Mouse (Mus musculus) left cerebral cortex, postnatal 14 days (tissue): ENCODE measurements around the gene Cdc25b. TPM values are rescaled to one million over a fixed set of nuclear protein-coding genes. Genes with fewer than 3 reads are reported as not detected.
A peak's percentile ranks its signal among the peaks of the same experiment; 100 is the strongest.
"Not testable (repeated sequence)": the region's sequence is repeated elsewhere in the genome, so short reads cannot be mapped to it uniquely, and the experiment has no call there.

ENCODE experiments used
- DNase-seq, 2 experiments: peaks; one replicate each; pipeline ENCODE4 v3.0.0; 2021 to 2022; ENCODE audit warnings: low spot score in 2 of 2, mixed read lengths in 1 of 2
- intact Hi-C: fragments of 180-260 bp; cut with DNase I; formaldehyde crosslinking; loops from one replicate; pipeline ENCODE4 v1.15.1; 2025
- total RNA-seq, 2 experiments: library from RNA; stranded (reverse); gene quantifications; 2 replicates each; pipeline ENCODE4 v1.2.3; 2021

Gene Cdc25b
- total RNA-seq, 2 experiments from 2014 or later, result 11.9 to 15.4 TPM

DNA sequence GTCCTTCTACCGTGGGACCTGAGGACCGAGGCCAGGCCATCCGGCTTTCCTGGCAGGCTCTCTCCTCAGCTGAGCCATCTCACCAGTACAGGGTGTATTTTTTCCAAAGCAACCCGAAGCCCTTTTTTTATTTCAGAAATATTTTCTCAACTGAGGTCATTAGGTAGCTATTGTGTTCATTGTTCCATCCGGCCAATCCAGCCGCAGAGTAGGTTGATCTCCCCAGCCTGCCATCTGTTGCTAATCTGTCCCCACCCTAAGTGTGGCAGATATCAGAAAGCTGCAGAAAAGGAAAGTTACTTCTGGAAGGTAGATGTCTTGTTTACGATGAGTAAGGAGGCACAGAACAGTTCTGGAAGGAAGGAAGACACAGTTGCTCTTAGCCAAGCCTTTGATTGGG lies 27.0 kb downstream of the Cdc25b start:
- intact Hi-C loops, result no loop called here
- DNase-seq, result no peak

DNA sequence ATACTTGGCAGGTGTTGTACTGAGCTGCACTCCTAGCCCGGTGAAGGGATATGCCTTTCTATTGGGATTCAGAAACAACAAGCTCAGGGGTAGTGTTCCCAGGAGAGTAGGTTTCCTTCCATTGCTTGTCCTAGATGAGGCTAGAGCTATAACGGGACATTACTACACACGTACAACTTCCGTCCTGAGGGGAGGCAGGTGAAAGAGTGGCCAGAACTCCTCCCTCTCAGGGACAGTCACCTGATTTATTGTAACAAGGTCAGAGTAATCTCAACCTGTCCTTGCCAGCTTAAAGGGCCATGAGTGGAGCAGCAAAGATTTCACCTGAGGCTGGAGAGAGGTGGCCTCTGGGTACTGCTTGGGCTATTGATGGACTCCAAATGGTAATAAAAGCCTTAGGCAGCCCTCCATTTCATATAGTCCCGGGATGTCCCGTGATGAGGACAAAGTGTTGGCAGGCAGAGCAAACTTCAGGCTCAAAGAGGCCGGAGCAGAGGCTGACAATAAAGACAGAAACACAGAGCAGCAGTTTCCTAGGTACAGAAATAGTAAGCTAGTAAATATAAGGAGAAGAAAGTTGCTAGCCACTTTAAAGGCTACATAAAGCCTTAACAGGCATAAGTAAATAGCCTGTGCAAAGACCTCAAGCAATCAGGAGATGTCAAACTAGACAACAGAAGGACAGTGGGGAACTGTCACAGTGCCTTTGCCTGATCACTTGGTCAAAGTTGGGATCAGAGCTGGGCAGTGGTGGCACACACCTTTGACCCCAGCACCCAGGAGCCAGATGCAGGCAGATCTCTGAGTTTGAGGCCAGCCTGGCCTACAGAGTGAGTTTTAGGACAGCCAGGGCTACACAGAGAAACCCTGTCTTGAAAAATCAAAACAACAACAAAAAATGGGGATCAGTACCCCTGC lies 29.5 kb downstream of the Cdc25b start:
- intact Hi-C loops, result no loop called here
- no peak for DNase-seq

DNA sequence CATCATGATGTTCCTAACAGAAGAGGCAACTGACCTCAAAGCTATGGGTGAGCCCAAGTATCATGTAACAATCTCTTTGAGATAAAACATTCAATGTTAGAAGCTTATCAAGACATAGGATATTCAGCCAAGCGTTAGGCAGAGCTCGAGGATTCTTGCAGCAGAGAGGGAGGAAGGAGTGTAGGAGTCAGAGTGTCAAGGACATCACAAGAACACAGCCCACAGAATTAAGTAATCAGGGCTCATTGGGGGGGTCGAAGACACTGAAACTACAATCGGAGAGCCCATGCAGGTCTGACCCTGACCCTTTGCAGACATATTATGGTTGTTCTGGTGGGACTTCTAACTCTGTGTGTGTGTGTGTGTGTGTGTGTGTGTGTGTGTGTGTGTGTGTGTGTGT lies 33.3 kb downstream of the Cdc25b start:
- intact Hi-C loops, result no loop called here
- no peak for DNase-seq

- intact Hi-C loops, result no loop called here
- no peak for DNase-seq
Observed at GRCm38 (mm10) chr2:131221853-131222515, 35.2 kb downstream of the Cdc25b start.

- peak in 1 of 2 experiments; percentile 15 for DNase-seq
- intact Hi-C loops, result no loop called here
Observed at GRCm38 (mm10) chr2:131222562-131222961, 35.8 kb downstream of the Cdc25b start.

GRCm38 (mm10) chr2:131223569-131223968 lies 36.8 kb downstream of the Cdc25b start:
- no peak for DNase-seq

GRCm38 (mm10) chr2:131225178-131225577 lies 38.4 kb downstream of the Cdc25b start:
- DNase-seq, result no peak
- intact Hi-C loops, result no loop called here

More at GRCm38 (mm10) chr2:131223569-131223968, 36.8 kb downstream of the Cdc25b start:
- intact Hi-C loops, result no loop called here

GRCm38 (mm10) chr2:131226669-131227068 lies 39.9 kb downstream of the Cdc25b start:
- intact Hi-C loops, DNase-seq: not testable (repeated sequence)

GRCm38 (mm10) chr2:131227243-131227642 lies 40.5 kb downstream of the Cdc25b start:
- DNase-seq, result no peak
- intact Hi-C loops, result no loop called here

- DNase-seq, result no peak
- intact Hi-C loops, result no loop called here
Observed at GRCm38 (mm10) chr2:131232558-131232957, 45.8 kb downstream of the Cdc25b start.

GRCm38 (mm10) chr2:131233307-131234126 lies 46.8 kb downstream of the Cdc25b start, which contains the start of gene Mavs:
Gene Mavs, plus strand, starts transcription at chr2:131234063.
- DNase-seq, result peak; percentile 92 to 96
- intact Hi-C loops, result no loop called here

DNA sequence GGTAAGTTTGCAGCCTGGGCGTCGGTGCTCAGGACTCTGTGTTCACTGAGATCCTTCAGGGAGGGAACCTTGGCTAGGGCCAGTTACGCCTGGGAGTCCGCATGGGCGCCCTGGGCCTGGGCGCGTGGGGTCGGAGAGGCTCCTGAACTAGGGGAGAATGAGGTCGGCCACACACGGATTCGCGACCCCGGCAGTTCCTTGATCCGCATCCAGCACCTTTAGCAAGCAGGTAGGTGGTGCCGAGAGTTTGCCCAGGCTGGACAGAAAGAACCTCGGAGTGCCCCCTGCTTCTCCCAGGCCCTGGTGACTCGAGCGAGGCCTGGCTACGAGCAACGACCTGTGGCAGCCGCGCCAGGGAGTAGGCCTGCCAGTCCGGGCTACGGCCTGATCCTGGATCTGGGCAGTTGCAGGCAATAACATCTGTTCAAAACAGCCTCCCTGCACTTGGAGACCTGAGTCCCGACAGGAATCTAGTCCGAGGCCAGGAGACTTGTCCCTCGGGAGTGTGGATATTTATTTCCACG lies 47.4 kb downstream of the Cdc25b start:
- intact Hi-C loops, result no loop called here
- DNase-seq, result no peak

GRCm38 (mm10) chr2:131234970-131235635 lies 48.4 kb downstream of the Cdc25b start:
- DNase-seq, result no peak
- intact Hi-C loops, result no loop called here

- DNase-seq, result no peak
- intact Hi-C loops, result no loop called here
Observed at GRCm38 (mm10) chr2:131242180-131242579, 55.4 kb downstream of the Cdc25b start.

DNA sequence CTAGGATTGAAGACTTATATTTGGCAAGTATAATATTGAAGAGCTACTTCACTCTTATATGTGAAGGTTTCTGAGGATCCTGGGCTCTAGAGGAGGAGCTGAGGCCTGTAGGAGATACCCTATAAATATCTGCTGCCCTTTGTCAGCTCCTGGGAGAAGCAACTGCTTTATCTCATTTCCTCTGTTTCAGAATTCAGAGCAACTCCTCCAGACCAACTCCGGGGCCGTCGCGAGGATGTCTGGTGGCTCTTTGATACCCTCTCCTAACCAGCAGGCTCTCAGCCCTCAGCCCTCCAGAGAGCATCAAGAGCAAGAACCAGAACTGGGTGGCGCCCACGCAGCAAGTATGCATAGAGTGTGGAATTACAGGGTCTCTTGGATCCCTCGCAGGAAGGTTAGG lies 56.2 kb downstream of the Cdc25b start:
- intact Hi-C loops, result no loop called here
- DNase-seq, result no peak
